Mouse (Mus musculus) thymus, adult 2 months (tissue): ENCODE results near the gene Rae1.

Experiments
- CTCF ChIP-seq: fragments of 200-500 bp; IDR thresholded peaks from 2 replicates; pipeline ENCODE4 v1.5.1; 2012; ENCODE audit warnings: mild to moderate bottlenecking, control low read depth, low read length, moderate library complexity, borderline replicate concordance; ENCODE audit not compliant: control insufficient read depth, poor library complexity, insufficient read depth; ENCODE audit errors: extremely low read depth
- POLR2A ChIP-seq: fragments of 200-500 bp; IDR thresholded peaks from 2 replicates; pipeline ENCODE4 v1.6.1; 2012; ENCODE audit warnings: mild to moderate bottlenecking, low read length, control low read depth, moderate library complexity; ENCODE audit not compliant: control insufficient read depth, poor library complexity, insufficient read depth; ENCODE audit errors: extremely low read depth

DNA sequence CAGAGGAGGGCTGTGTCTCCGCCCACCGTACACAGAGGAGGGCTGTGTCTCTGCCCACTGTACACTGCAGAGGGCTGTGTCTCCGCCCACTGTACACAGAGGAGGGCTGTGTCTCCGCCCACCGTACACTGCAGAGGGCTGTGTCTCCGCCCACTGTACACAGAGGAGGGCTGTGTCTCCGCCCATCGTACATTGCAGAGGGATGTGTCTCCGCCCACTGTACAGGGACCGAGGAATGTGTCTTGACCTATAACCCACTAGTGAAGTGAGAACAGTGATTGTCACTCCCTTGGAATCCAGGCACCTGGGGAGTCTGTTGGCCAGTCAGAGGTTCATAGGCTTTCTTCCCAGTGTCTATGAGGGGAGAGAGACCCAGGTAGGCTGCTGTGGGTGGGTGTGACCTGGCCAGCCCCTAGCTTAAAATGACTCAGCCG is 57.0 kb downstream of the Rae1 start:
- TF ChIP-seq POLR2A (no peak), CTCF (no peak)
